Mouse (Mus musculus) G1E (cell line): ENCODE data around the gene Oit3. TPM values are rescaled to one million over a fixed set of nuclear protein-coding genes. Genes with fewer than 3 reads are reported as not detected.

Experiments
- ATAC-seq: 2 replicates; pipeline ENCODE4 v1.8.0; 2016; ENCODE audit warnings: mild to moderate bottlenecking; ENCODE audit not compliant: insufficient number of reproducible peaks, poor library complexity, low FRiP score, severe bottlenecking; ENCODE audit errors: extremely low read depth
- DNase-seq: peaks from one replicate; pipeline ENCODE4 v3.0.0; 2012; ENCODE audit warnings: low spot score
- H3K27me3 ChIP-seq: 2 replicates; pipeline ENCODE4 v1.6.1; 2012; ENCODE audit warnings: mild to moderate bottlenecking, low read length, inconsistent platforms; ENCODE audit not compliant: insufficient read depth
- H3K36me3 ChIP-seq: replicated peaks from 2 replicates; pipeline ENCODE3; 2012; ENCODE audit warnings: mild to moderate bottlenecking, inconsistent platforms
- H3K4me1 ChIP-seq: 2 replicates; pipeline ENCODE4 v1.6.1; 2012; ENCODE audit warnings: low read depth, low read length, inconsistent platforms, mixed read lengths; ENCODE audit not compliant: insufficient read depth
- H3K4me3 ChIP-seq: 2 replicates; pipeline ENCODE4 v1.5.1; 2012; ENCODE audit warnings: low read depth, mild to moderate bottlenecking, inconsistent platforms, low read length, moderate library complexity, mixed read lengths
- H3K9me3 ChIP-seq: replicated peaks from 2 replicates; pipeline ENCODE4 v1.6.1; 2012; ENCODE audit warnings: inconsistent platforms
- CTCF ChIP-seq: IDR thresholded peaks from 2 replicates; pipeline ENCODE4 v1.5.1; 2012; ENCODE audit warnings: low read depth, low read length, inconsistent platforms, mixed read lengths
- GATA1 ChIP-seq: IDR thresholded peaks from 2 replicates; pipeline ENCODE4 v1.6.1; 2012; ENCODE audit warnings: borderline replicate concordance, low read length, inconsistent platforms, mixed read lengths
- GATA2 ChIP-seq: IDR thresholded peaks from 2 replicates; pipeline ENCODE4 v1.6.1; 2012; ENCODE audit warnings: low read depth, low read length, inconsistent platforms, borderline replicate concordance
- POLR2AphosphoS5 ChIP-seq: IDR thresholded peaks from 2 replicates; pipeline ENCODE4 v1.6.1; 2012; ENCODE audit warnings: low read depth, low read length, inconsistent platforms; ENCODE audit not compliant: insufficient replicate concordance
- TAL1 ChIP-seq: conservative IDR thresholded peaks from 2 replicates; pipeline ENCODE4 v1.6.1; 2012; ENCODE audit warnings: low read depth, low read length, inconsistent platforms, mixed read lengths
- polyA plus RNA-seq: library from polyadenylated mRNA; stranded (reverse); fragments of >175 nt; gene quantifications from 2 replicates; pipeline ENCODE4 v1.2.3, GENCODE M21; 2012
- total RNA-seq, 2 experiments: library from RNA; stranded (forward) in 1 of 2; stranded (reverse) in 1 of 2; fragments of 200-1000 nt in 1 of 2; fragments of >200 nt in 1 of 2; fragmentation: Nextera tagmentation in 1 of 2; gene quantifications; 2 replicates each; pipeline ENCODE4 v1.2.3; 2014 to 2017

Oit3 gene
- total and polyA plus RNA-seq, 3 experiments: 0.44 TPM; not detected in 2

GRCm38 (mm10) chr10:59424453-59424852 is 17.1 kb downstream of the Oit3 start:
- no peaks in the 10 kb centered on the region for H3K9me3 ChIP-seq
- ATAC-seq (no peak), DNase-seq (no peak)
- H3K27me3 ChIP-seq: peaks cover 9% of the 10 kb centered on the region; the same call in 1 of the 2 replicates
- H3K4me1 ChIP-seq: no peaks in the 10 kb centered on the region
- no peak overlapping the region for H3K4me3 ChIP-seq
- TF ChIP-seq CTCF (no peak), POLR2AphosphoS5 (no peak), GATA1 (no peak)
- no peaks in the 10 kb centered on the region for H3K36me3 ChIP-seq

- Histone ChIP-seq H3K4me1 (no peaks in the 10 kb centered on the region), H3K9me3 (no peaks in the 10 kb centered on the region), H3K4me3 (no peak overlapping the region), H3K36me3 (no peaks in the 10 kb centered on the region), H3K27me3 (0 out of 2 replicates have a peak, but pooled peaks cover 6% of the 10 kb centered on the region)
- no peak for DNase-seq
- ATAC-seq: no peak
- TF ChIP-seq GATA2 (no peak), GATA1 (no peak), TAL1 (no peak)
Measured at GRCm38 (mm10) chr10:59419516-59419915, 22.1 kb downstream of the Oit3 start.

GRCm38 (mm10) chr10:59416623-59417022 is 25.0 kb downstream of the Oit3 start:
- H3K4me1 ChIP-seq: no peaks in the 10 kb centered on the region
- TF ChIP-seq GATA2 (no peak), POLR2AphosphoS5 (no peak), TAL1 (no peak), CTCF (no peak), GATA1 (no peak)
- 0 out of 2 replicates have a peak, but pooled peaks cover 3% of the 10 kb centered on the region for H3K27me3 ChIP-seq
- H3K4me3 ChIP-seq: no peak overlapping the region
- no peaks in the 10 kb centered on the region for H3K36me3 ChIP-seq
- ATAC-seq: no peak
- no peak for DNase-seq
- no peaks in the 10 kb centered on the region for H3K9me3 ChIP-seq

GRCm38 (mm10) chr10:59413711-59414110 is 27.9 kb downstream of the Oit3 start:
- ATAC-seq (no peak), DNase-seq (no peak)
- TF ChIP-seq GATA1 (no peak), CTCF (no peak), TAL1 (no peak), GATA2 (no peak), POLR2AphosphoS5 (no peak)
- Histone ChIP-seq H3K36me3 (no peaks in the 10 kb centered on the region), H3K27me3 (0 out of 2 replicates have a peak, but pooled peaks cover 6% of the 10 kb centered on the region), H3K4me3 (no peak overlapping the region), H3K9me3 (no peaks in the 10 kb centered on the region), H3K4me1 (no peaks in the 10 kb centered on the region)

DNA sequence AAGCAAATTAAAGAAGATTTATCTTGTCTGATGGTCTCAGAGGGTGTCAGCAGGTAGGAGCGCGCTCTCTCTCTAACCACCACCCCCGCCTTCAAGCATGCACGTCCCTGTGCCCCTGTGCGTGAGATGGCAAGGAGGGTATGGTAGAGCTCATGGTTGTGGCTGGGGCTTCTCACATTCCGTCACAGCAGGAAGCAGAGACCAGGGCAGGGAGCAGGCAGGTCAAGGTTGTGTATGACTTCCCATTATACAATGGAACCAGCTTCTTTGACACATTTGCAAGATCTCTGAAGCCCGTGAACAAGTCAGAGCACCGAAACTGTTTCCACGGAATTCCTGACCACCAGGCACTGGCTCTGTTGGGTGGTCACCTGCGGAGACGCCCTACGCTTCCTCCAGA is 31.3 kb downstream of the Oit3 start:
- H3K36me3 ChIP-seq: no peaks in the 10 kb centered on the region
- no peak for ATAC-seq
- no peak for DNase-seq
- H3K27me3 ChIP-seq: 0 out of 2 replicates have a peak, but pooled peaks cover 2% of the 10 kb centered on the region
- TF ChIP-seq GATA2 (no peak), POLR2AphosphoS5 (no peak), CTCF (no peak), GATA1 (no peak), TAL1 (no peak)
- H3K4me3 ChIP-seq: no peak overlapping the region
- H3K4me1 ChIP-seq: no peaks in the 10 kb centered on the region
- no peaks in the 10 kb centered on the region for H3K9me3 ChIP-seq

DNA sequence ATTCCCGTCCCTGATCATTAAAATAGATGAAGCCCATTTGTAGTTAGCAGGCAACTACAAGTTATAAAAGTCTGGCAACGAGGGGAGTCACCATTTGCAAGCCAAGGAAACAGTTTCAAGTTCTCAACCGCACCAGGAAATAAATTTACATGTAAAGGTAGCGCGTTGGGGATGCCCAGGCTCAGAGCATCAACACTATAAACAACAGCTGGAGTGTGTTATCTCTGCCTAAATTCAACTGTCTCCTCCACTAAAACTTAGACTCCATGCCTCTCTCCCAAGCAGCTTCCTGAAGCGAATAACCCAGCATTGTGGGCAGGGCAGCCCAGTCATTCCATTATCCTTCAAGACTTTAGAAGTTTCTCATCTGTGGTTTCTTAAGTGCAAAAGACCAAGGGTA is 33.1 kb downstream of the Oit3 start:
- TF ChIP-seq CTCF: no peak
- TF ChIP-seq GATA2: no peak
- no peak for TF ChIP-seq GATA1
- no peak for TF ChIP-seq POLR2AphosphoS5
- TF ChIP-seq TAL1: no peak
- H3K36me3 ChIP-seq: no peaks in the 10 kb centered on the region
- no peaks in the 10 kb centered on the region for H3K4me1 ChIP-seq
- H3K9me3 ChIP-seq: no peaks in the 10 kb centered on the region
- no peak for DNase-seq
- no peak for ATAC-seq
- H3K4me3 ChIP-seq: no peak overlapping the region
- peaks cover 6% of the 10 kb centered on the region; the same call in 1 of the 2 replicates for H3K27me3 ChIP-seq

GRCm38 (mm10) chr10:59403793-59404149 is 37.8 kb downstream of the Oit3 start:
- Histone ChIP-seq H3K4me1 (no peaks in the 10 kb centered on the region), H3K36me3 (no peaks in the 10 kb centered on the region), H3K27me3 (peaks cover 7% of the 10 kb centered on the region; the same call in 1 of the 2 replicates), H3K4me3 (no peak overlapping the region), H3K9me3 (no peaks in the 10 kb centered on the region)
- ATAC-seq (no peak), DNase-seq (no peak)
- no peak for TF ChIP-seq GATA1
- TF ChIP-seq POLR2AphosphoS5: no peak
- TF ChIP-seq TAL1: no peak
